Mouse (Mus musculus): Measurements from ENCODE around the gene Oas2. TPM values are rescaled to one million over a fixed set of nuclear protein-coding genes. Genes with fewer than 3 reads are reported as not detected.

Gene Oas2
- polyA plus RNA-seq, 1 experiment from 2014 or later, result 0.12 TPM

- H3K27ac ChIP-seq (replicated peaks; ENCODE audit: low read depth, low read length), result no peak overlapping the region
- DNase-seq (ENCODE audit: low spot score) (peak; percentile 62), ATAC-seq (ENCODE audit: insufficient number of reproducible peaks, low FRiP score, low TSS enrichment, low read depth) (0 out of 2 replicates have a peak, but pooled peaks have one; percentile 16)
- H3K4me3 ChIP-seq (ENCODE audit: low read depth, low read length), result peak overlapping the region; percentile 49
- WGBS, result 3% methylated on average over 40 of the region's 40 CpGs
- H3K36me3 ChIP-seq (ENCODE audit: control insufficient read depth, insufficient read depth, low read length), result no peaks in the 10 kb centered on the region
- peaks cover 14% of the 10 kb centered on the region for H3K4me1 ChIP-seq (ENCODE audit: control insufficient read depth, insufficient read depth, low read length)
- H3K4me2 ChIP-seq (ENCODE audit: low read depth, severe bottlenecking), result peak overlapping the region; percentile 55
- peak overlapping the region; percentile 49 for H3K9ac ChIP-seq (ENCODE audit: low read length)
- H3K9me3 ChIP-seq (ENCODE audit: control insufficient read depth, low read length), result no peaks in the 10 kb centered on the region
- peaks cover 58% of the 10 kb centered on the region for H3K27me3 ChIP-seq (ENCODE audit: control insufficient read depth, insufficient read depth, low read length)
These were observed 39.4 kb downstream of the Oas2 start for GRCm38 (mm10) chr5:120710161-120710825.

- DNase-seq (ENCODE audit: low spot score), result no peak
- WGBS, result 43% methylated on average over 13 of the region's 13 CpGs
- Histone ChIP-seq H3K4me3 (ENCODE audit: low read depth, low read length) (peak overlapping the region; percentile 3; the same call in 1 of the 2 replicates), H3K9me3 (ENCODE audit: control insufficient read depth, low read length) (no peaks in the 10 kb centered on the region), H3K36me3 (ENCODE audit: control insufficient read depth, insufficient read depth, low read length) (no peaks in the 10 kb centered on the region), H3K9ac (ENCODE audit: low read length) (no peak overlapping the region), H3K4me1 (ENCODE audit: control insufficient read depth, insufficient read depth, low read length) (peaks cover 14% of the 10 kb centered on the region), H3K27me3 (ENCODE audit: control insufficient read depth, insufficient read depth, low read length) (peaks cover 37% of the 10 kb centered on the region), H3K4me2 (ENCODE audit: low read depth, severe bottlenecking) (peak overlapping the region; percentile 35), H3K27ac (replicated peaks; ENCODE audit: low read depth, low read length) (no peak overlapping the region)
- ATAC-seq (ENCODE audit: insufficient number of reproducible peaks, low FRiP score, low TSS enrichment, low read depth), result no peak
These were observed 42.7 kb downstream of the Oas2 start for GRCm38 (mm10) chr5:120706976-120707375.

- Histone ChIP-seq H3K36me3 (ENCODE audit: control insufficient read depth, insufficient read depth, low read length) (no peaks in the 10 kb centered on the region), H3K9ac (ENCODE audit: low read length) (no peak overlapping the region), H3K27me3 (ENCODE audit: control insufficient read depth, insufficient read depth, low read length) (peaks cover 33% of the 10 kb centered on the region), H3K27ac (replicated peaks; ENCODE audit: low read depth, low read length) (no peak overlapping the region), H3K4me2 (ENCODE audit: low read depth, severe bottlenecking) (peak overlapping the region; percentile 35), H3K4me1 (ENCODE audit: control insufficient read depth, insufficient read depth, low read length) (peaks cover 14% of the 10 kb centered on the region), H3K4me3 (ENCODE audit: low read depth, low read length) (peak overlapping the region; percentile 3; the same call in 1 of the 2 replicates), H3K9me3 (ENCODE audit: control insufficient read depth, low read length) (no peaks in the 10 kb centered on the region)
- WGBS, result 6% methylated on average over 16 of the region's 16 CpGs
- ATAC-seq (ENCODE audit: insufficient number of reproducible peaks, low FRiP score, low TSS enrichment, low read depth) (no peak), DNase-seq (ENCODE audit: low spot score) (peak; percentile 58)
These were observed 43.1 kb downstream of the Oas2 start for GRCm38 (mm10) chr5:120706541-120706940.

GRCm38 (mm10) chr5:120704421-120704820, 45.2 kb downstream of the Oas2 start:
- peaks cover 4% of the 10 kb centered on the region; the same call in 1 of the 2 replicates for H3K4me1 ChIP-seq (ENCODE audit: control insufficient read depth, insufficient read depth, low read length)
- no peak overlapping the region for H3K4me3 ChIP-seq (ENCODE audit: low read depth, low read length)
- H3K27me3 ChIP-seq (ENCODE audit: control insufficient read depth, insufficient read depth, low read length), result peaks cover 19% of the 10 kb centered on the region; the same call in 1 of the 2 replicates
- H3K9me3 ChIP-seq (ENCODE audit: control insufficient read depth, low read length), result no peaks in the 10 kb centered on the region
- no peak overlapping the region for H3K27ac ChIP-seq (replicated peaks; ENCODE audit: low read depth, low read length)
- H3K36me3 ChIP-seq (ENCODE audit: control insufficient read depth, insufficient read depth, low read length), result no peaks in the 10 kb centered on the region
- no peak overlapping the region for H3K9ac ChIP-seq (ENCODE audit: low read length)
- WGBS, result 52% methylated on average over 6 of the region's 6 CpGs
- DNase-seq (ENCODE audit: low spot score) (no peak), ATAC-seq (ENCODE audit: insufficient number of reproducible peaks, low FRiP score, low TSS enrichment, low read depth) (no peak)
- H3K4me2 ChIP-seq (ENCODE audit: low read depth, severe bottlenecking), result no peak overlapping the region

- no peak overlapping the region for H3K9ac ChIP-seq (ENCODE audit: low read length)
- peaks cover 4% of the 10 kb centered on the region; the same call in 1 of the 2 replicates for H3K4me1 ChIP-seq (ENCODE audit: control insufficient read depth, insufficient read depth, low read length)
- no peaks in the 10 kb centered on the region for H3K9me3 ChIP-seq (ENCODE audit: control insufficient read depth, low read length)
- no peak overlapping the region for H3K4me3 ChIP-seq (ENCODE audit: low read depth, low read length)
- H3K4me2 ChIP-seq (ENCODE audit: low read depth, severe bottlenecking), result no peak overlapping the region
- 79% methylated on average over 3 of the region's 3 CpGs for WGBS
- DNase-seq (ENCODE audit: low spot score) (no peak), ATAC-seq (ENCODE audit: insufficient number of reproducible peaks, low FRiP score, low TSS enrichment, low read depth) (no peak)
- H3K27me3 ChIP-seq (ENCODE audit: control insufficient read depth, insufficient read depth, low read length), result peaks cover 14% of the 10 kb centered on the region; the same call in 1 of the 2 replicates
- H3K36me3 ChIP-seq (ENCODE audit: control insufficient read depth, insufficient read depth, low read length), result no peaks in the 10 kb centered on the region
- H3K27ac ChIP-seq (replicated peaks; ENCODE audit: low read depth, low read length), result no peak overlapping the region
These were observed 46.0 kb downstream of the Oas2 start for GRCm38 (mm10) chr5:120703660-120704059.

GRCm38 (mm10) chr5:120702969-120703368, 46.7 kb downstream of the Oas2 start:
- peaks cover 4% of the 10 kb centered on the region; the same call in 1 of the 2 replicates for H3K4me1 ChIP-seq (ENCODE audit: control insufficient read depth, insufficient read depth, low read length)

GRCm38 (mm10) chr5:120702421-120702820, 47.2 kb downstream of the Oas2 start:
- Histone ChIP-seq H3K27ac (replicated peaks; ENCODE audit: low read depth, low read length) (no peak overlapping the region), H3K36me3 (ENCODE audit: control insufficient read depth, insufficient read depth, low read length) (no peaks in the 10 kb centered on the region), H3K27me3 (ENCODE audit: control insufficient read depth, insufficient read depth, low read length) (peaks cover 13% of the 10 kb centered on the region; the same call in 1 of the 2 replicates), H3K9me3 (ENCODE audit: control insufficient read depth, low read length) (no peaks in the 10 kb centered on the region), H3K4me2 (ENCODE audit: low read depth, severe bottlenecking) (no peak overlapping the region), H3K4me1 (ENCODE audit: control insufficient read depth, insufficient read depth, low read length) (peaks cover 4% of the 10 kb centered on the region; the same call in 1 of the 2 replicates), H3K4me3 (ENCODE audit: low read depth, low read length) (no peak overlapping the region), H3K9ac (ENCODE audit: low read length) (no peak overlapping the region)
- no peak for ATAC-seq (ENCODE audit: insufficient number of reproducible peaks, low FRiP score, low TSS enrichment, low read depth)
- 78% methylated on average over 4 of the region's 4 CpGs for WGBS
- DNase-seq (ENCODE audit: low spot score), result no peak

More at GRCm38 (mm10) chr5:120702969-120703368, 46.7 kb downstream of the Oas2 start:
- no peaks in the 10 kb centered on the region for H3K36me3 ChIP-seq (ENCODE audit: control insufficient read depth, insufficient read depth, low read length)
- DNase-seq (ENCODE audit: low spot score) (no peak), ATAC-seq (ENCODE audit: insufficient number of reproducible peaks, low FRiP score, low TSS enrichment, low read depth) (no peak)
- H3K9ac ChIP-seq (ENCODE audit: low read length), result no peak overlapping the region
- no peak overlapping the region for H3K27ac ChIP-seq (replicated peaks; ENCODE audit: low read depth, low read length)
- 84% methylated on average over 2 of the region's 2 CpGs for WGBS
- H3K4me2 ChIP-seq (ENCODE audit: low read depth, severe bottlenecking), result no peak overlapping the region
- peaks cover 13% of the 10 kb centered on the region; the same call in 1 of the 2 replicates for H3K27me3 ChIP-seq (ENCODE audit: control insufficient read depth, insufficient read depth, low read length)
- no peak overlapping the region for H3K4me3 ChIP-seq (ENCODE audit: low read depth, low read length)
- H3K9me3 ChIP-seq (ENCODE audit: control insufficient read depth, low read length), result no peaks in the 10 kb centered on the region

GRCm38 (mm10) chr5:120700996-120701790, 48.5 kb downstream of the Oas2 start:
- peaks cover 19% of the 10 kb centered on the region for H3K27me3 ChIP-seq (ENCODE audit: control insufficient read depth, insufficient read depth, low read length)
- no peak for ATAC-seq (ENCODE audit: insufficient number of reproducible peaks, low FRiP score, low TSS enrichment, low read depth)

More at GRCm38 (mm10) chr5:120700996-120701790, 48.5 kb downstream of the Oas2 start:
- H3K4me1 ChIP-seq (ENCODE audit: control insufficient read depth, insufficient read depth, low read length), result no peaks in the 10 kb centered on the region
- H3K9me3 ChIP-seq (ENCODE audit: control insufficient read depth, low read length), result no peaks in the 10 kb centered on the region
- no peak for DNase-seq (ENCODE audit: low spot score)
- 62% methylated on average over 11 of the region's 11 CpGs for WGBS
- H3K36me3 ChIP-seq (ENCODE audit: control insufficient read depth, insufficient read depth, low read length), result no peaks in the 10 kb centered on the region
- no peak overlapping the region for H3K27ac ChIP-seq (replicated peaks; ENCODE audit: low read depth, low read length)
- H3K9ac ChIP-seq (ENCODE audit: low read length), result no peak overlapping the region
- H3K4me3 ChIP-seq (ENCODE audit: low read depth, low read length), result no peak overlapping the region
- no peak overlapping the region for H3K4me2 ChIP-seq (ENCODE audit: low read depth, severe bottlenecking)
